Mouse (Mus musculus): ENCODE results near the gene Dars.
"Not testable (repeated sequence)": the region's sequence is repeated elsewhere in the genome, so short reads cannot be mapped to it uniquely, and the experiment has no call there.

Dars gene

DNA sequence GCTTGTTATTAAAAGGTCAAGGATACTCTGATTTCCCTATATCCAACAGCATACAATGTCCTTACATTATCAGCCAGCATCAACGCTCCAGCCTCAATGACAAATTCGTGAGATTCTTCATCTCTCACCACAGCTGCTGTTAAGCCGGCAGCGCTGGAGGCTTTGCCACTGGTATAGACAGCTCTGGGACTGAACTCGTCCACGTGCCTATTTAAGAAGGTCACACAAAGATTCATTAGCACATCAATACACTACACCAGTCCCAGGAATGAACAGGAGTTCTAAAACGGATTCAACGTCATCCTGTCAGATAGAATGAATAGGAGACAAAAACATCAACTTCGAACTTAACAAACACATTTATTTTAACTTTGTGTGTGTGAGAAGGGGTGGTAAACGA is 72.9 kb downstream of the Dars start:
- DNase-seq (ENCODE audit: low spot score), result peak; percentile 40

DNA sequence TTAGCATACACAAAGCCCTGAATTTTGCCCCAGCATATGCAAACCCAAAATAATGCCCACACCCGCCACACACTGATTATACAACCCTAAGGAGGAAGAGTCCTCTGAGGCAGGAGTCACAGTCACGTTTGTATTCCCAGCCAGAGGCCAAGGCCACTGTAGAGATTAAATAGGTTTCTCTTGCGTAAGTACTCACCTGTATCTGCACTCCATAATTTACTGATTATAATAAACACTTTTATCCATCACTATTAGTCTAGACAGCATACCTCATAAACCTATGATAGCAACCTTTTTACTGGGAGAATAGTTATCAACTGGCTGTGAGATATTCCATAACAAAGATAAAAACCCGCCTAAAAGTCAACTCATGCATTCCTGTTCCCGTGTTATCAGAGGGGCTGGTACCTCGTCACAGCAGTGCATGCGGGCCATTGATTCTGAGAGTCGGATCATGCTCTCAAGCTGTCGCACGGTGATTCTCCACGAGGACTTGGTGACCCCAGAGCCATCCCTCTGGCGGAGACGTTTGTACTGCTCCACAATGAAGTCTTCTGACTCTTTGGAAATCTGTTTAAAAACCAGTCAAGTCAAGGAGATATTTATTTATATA is 79.4 kb downstream of the Dars start:
- DNase-seq (ENCODE audit: low spot score), result no peak

DNA sequence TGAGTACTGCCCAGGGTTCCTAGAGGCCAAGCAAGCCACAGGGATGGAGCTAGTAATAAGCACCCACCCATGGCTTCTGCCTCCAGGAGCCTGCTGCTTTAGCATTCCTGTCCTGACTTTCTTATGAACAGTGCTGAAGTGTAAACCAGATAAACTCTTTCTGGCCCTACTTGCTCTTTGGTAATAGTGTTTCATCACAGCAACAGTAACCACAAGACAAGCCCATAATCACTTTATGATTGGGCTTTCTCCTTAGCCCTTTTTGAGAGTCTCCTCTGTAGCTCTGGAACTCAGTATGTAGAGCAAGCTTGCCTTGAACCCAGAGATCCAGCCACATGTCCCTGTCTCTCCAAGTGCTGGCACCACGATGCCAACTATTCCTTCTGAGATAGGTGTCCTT is 86.9 kb downstream of the Dars start:
- no peak for DNase-seq (ENCODE audit: low spot score)

DNA sequence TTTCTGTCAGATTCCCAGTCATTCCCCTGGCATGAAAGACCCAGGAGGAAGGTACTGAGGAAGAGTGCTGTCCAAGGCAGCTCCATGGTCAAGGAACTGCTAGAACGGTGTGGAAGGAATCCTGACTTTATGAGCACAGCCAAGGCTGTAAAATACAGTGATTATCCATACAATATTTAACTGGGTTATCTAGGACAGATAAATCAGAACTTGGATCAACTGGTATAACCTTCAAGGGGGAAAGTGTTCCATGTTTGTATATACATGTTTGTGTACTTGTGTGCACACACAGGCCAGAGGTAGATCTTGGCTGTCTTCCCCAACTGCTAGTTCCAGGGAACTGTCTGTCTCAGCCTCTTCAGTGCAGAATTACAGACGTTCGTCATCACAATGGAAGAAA is 89.0 kb downstream of the Dars start, which contains the start of gene Lct:
Gene Lct (minus strand): TSS at position 101 of the 400 bp plus-strand sequence.
- no peak for DNase-seq (ENCODE audit: low spot score)

DNA sequence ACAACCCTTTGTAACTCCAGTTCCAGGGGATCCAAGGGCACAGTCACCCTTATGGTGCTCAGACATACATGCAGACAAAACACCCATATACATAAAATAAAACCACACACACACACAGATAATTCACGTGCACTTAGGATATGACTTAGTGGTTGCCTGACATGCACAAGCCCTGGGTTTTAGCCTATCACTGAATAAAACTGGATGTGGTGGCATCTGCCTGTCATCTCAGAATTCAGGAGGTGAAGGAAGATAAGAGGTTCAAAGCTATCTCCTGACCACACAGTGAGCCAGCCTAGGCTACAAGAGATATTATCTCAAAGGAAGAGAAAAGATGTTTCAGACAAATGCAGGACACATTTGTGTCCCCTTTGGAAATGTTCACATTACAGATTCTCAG is 90.0 kb downstream of the Dars start:
- no peak for DNase-seq (ENCODE audit: low spot score)

DNA sequence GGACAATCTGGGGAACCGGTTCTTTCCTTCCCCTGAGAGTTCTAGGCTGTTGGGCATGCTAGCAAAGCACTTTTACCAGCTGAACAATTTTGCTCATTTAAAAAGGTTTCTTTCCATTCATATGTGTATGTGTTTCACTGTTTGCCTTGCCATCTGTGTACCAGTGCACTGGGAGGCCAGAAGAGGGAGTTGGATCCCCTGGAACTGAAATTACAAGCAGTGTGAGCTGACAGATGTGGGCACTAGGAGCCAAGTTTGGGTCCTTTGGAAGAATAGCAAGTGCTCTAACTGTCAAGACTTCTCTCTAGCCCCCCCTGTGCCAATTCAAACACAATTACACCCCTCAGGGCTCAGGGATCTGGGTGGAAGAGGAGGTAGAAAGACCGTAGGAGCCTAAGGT is 92.4 kb downstream of the Dars start:
- DNase-seq (ENCODE audit: low spot score), result no peak

DNA sequence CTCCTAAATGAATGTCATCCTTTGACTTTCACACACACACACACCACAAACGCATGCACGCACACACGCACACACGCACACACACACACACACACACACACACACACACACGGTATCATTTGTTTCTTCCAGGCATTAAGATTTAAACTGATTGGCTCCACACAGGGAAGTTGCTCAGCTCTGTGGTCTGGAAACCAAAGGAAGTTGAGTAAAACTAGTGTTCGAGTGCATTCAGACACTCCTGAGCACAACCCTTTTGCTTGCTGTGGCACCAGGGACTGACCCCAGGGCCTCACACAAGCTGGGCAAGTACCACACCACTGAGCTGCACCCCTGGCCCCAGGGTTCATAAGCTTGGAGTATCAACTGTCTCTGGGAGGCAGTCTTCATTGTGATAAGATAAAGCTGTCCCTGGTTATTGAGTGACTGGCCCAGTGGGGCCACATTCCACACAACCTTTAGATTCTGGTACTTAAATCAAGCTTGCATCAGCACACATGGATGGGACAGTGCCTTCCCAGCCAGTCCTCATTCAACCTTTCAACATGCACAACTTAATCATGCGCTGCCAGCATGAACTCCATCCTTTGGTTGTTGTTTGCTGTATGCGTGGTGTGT is 94.0 kb downstream of the Dars start:
- no peak for DNase-seq (ENCODE audit: low spot score)

DNA sequence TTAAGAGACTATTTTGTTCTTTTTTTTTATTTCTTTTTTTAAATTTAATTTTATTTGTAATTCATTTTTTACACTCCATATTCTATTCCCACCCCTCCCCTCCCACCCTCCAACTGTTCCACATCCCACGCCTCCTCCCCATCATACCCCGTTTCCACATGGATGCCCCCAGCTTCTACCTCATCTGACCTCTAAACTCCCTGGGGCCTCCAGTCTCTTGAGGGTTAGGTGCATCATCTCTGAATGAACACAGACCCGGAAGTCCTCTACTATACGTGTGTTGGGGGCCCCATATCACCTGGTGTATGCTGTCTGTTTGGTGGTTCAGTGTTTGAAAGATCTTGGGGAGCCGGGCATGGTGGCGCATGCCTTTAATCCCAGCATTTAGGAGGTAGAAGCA is 97.9 kb downstream of the Dars start:
- DNase-seq (ENCODE audit: low spot score), result not testable (repeated sequence)

DNA sequence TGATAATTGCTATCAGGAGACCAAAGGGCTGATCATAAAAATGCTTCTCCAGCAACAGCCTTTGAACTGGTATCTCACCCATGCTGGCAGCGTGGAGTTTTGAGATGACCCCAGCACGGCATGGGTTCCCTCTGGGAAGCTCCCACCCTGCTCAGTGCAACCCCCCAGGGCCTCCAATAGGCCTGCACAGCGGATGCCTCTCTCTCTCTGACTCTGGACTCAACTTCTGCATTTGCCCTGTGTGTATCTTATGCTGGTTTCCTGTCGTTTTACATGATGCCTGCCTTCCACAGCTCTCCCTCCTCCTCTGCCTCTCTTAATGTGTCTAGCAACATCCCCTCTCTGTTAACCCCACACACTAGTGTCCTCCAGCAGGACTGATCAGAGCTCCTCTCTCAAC is 102.5 kb downstream of the Dars start:
- DNase-seq (ENCODE audit: low spot score), result no peak

Measured in embryo, embryonic 10 days (tissue).